Mouse (Mus musculus): Measurements from ENCODE around the gene Krtap19-1.

- no peak for TF ChIP-seq TCF12 (IDR thresholded peaks at IDR 0.05; ENCODE audit: insufficient read depth, poor library complexity, severe bottlenecking)
- TF ChIP-seq POLR2A (IDR thresholded peaks at IDR 0.05; ENCODE audit: insufficient read length, low read depth): no peak
- TF ChIP-seq REST (IDR thresholded peaks at IDR 0.05; ENCODE audit: insufficient read depth, insufficient read length): no peak
- TF ChIP-seq POLR2AphosphoS2 (IDR thresholded peaks at IDR 0.05; ENCODE audit: insufficient read length, low read depth): no peak
- no peak for TF ChIP-seq SRF (IDR thresholded peaks at IDR 0.05; ENCODE audit: control insufficient read depth, insufficient read length, low read depth)
- no peak for TF ChIP-seq CEBPB (IDR thresholded peaks at IDR 0.05; ENCODE audit: insufficient read depth, poor library complexity, severe bottlenecking)
- no peak for TF ChIP-seq E2F4 (IDR thresholded peaks at IDR 0.05; ENCODE audit: insufficient read depth)
- TF ChIP-seq MYOD1 (IDR thresholded peaks at IDR 0.05; ENCODE audit: control insufficient read depth in 1 of 3, insufficient read length in 2 of 3, low read depth in 2 of 3): no peak
- no peak for TF ChIP-seq MAX (IDR thresholded peaks at IDR 0.05; ENCODE audit: low read depth)
- TF ChIP-seq MYOG (IDR thresholded peaks at IDR 0.05; ENCODE audit: control insufficient read depth in 1 of 3, insufficient read depth in 1 of 3, insufficient read length in 2 of 3, low read depth in 2 of 3): no peak
- no peak for TF ChIP-seq USF1 (IDR thresholded peaks at IDR 0.05; ENCODE audit: low read depth)
- no peak for TF ChIP-seq TCF3 (IDR thresholded peaks at IDR 0.05; ENCODE audit: insufficient read length, low read depth)
Observed at GRCm38 (mm10) chr16:88826978-88827377, 42.2 kb downstream of the Krtap19-1 start.
